Mouse (Mus musculus) lung, postnatal 0 days (tissue): ENCODE measurements around the gene D7Ertd443e.

ENCODE experiments used
- CTCF ChIP-seq: IDR thresholded peaks from 2 replicates; pipeline ENCODE4 v1.5.1; 2016; ENCODE audit warnings: antibody characterized with exemption, mild to moderate bottlenecking
- EP300 ChIP-seq: IDR thresholded peaks from 2 replicates; pipeline ENCODE4 v1.6.1; 2016; ENCODE audit warnings: antibody characterized with exemption, mild to moderate bottlenecking, control low read depth

DNA sequence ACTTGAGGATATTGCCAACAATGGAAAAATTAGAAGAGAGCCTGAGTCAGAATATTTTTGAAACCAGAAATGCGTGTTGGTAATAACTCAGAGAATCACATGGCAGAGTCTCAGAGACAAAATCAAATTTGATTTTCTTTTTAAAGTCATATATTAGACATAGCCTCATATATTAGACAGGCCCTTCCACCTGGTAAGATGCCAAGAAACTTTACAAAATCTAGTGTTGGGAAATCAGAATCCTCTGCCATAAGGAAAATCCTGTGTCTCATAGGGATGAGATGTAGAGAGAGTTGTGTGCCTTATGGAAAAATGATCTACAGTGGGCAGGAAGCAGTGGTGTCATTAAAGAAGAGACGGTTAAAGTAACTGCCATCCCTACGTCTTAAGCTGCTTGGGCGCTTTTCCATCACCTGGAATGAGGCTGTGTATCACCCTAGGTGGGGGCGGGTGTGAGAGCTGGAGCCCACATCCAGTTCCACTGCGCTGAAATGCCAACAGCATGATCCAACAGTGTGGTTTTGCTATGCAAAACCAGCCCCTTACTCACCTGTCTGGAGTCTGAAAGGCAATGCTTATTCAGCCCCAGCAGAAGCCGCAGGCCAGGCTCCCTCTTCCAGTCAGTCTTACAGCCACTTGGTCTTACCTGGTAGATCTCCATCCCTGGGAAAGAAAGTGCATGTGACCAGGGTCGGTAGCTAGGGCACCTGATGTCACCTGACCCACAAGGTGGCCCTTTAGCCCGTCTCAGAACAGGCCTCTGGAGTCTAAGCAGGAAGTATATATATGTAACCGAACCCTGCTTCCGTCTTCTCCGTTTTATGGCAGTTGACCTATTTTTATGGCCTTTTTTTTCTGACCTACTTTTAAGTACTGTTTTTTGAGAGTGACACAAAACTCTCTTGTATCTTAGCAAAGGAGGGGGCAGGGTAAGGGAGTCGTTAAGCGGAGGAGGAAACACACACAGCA, 153.8 kb downstream of the D7Ertd443e start, which contains the start of gene Adam12:
- TF ChIP-seq CTCF = no peak
- TF ChIP-seq EP300 = no peak
